In genomic region chr11:57465844-57466243, GRCm38 (mm10) we compare ENCODE assay signal across 34 mouse cellular contexts.
"Had no signal": no experiment of that assay in that cellular context is flagged by ENCODE, and none has a peak within 500 bp of the region (broad histone marks: within the 10 kb centered on the region; RNA-seq: fewer than 3 reads in every experiment).

No protein-coding gene starts in this region.

- H3K27ac ChIP-seq: heart, embryonic 10.5 days; heart, embryonic 13.5 days; heart, embryonic 15.5 days; hindbrain, embryonic 10.5 days; hindbrain, embryonic 12.5 days; hindbrain, embryonic 13.5 days; hindbrain, embryonic 14.5 days; hindbrain, embryonic 15.5 days; intestine, embryonic 15.5 days; kidney, embryonic 15.5 days; kidney, postnatal 0 days; left cerebral cortex, adult 2 months had no signal

- H3K4me2 ChIP-seq: heart, embryonic 11.5 days; heart, embryonic 12.5 days; heart, embryonic 13.5 days; heart, embryonic 15.5 days; hindbrain, embryonic 12.5 days; hindbrain, embryonic 13.5 days; hindbrain, embryonic 14.5 days; hindbrain, embryonic 15.5 days; intestine, embryonic 15.5 days; kidney, embryonic 15.5 days had no signal

- H3K36me3 ChIP-seq: heart, embryonic 10.5 days; heart, embryonic 12.5 days; heart, embryonic 13.5 days; heart, embryonic 15.5 days; hindbrain, embryonic 10.5 days; hindbrain, embryonic 12.5 days; hindbrain, embryonic 13.5 days; hindbrain, embryonic 15.5 days; intestine, embryonic 15.5 days; kidney, embryonic 15.5 days had no signal

- H3K4me3 ChIP-seq: heart, embryonic 10.5 days; heart, embryonic 12.5 days; heart, embryonic 13.5 days; heart, embryonic 15.5 days; hindbrain, embryonic 10.5 days; hindbrain, embryonic 12.5 days; hindbrain, embryonic 13.5 days; hindbrain, embryonic 15.5 days; intestine, embryonic 15.5 days; kidney, embryonic 15.5 days; left cerebral cortex, adult 2 months had no signal

- DNase-seq: heart, postnatal 10 days; heart, postnatal 14 days; heart, postnatal 36 days; heart, postnatal 4 days; kidney, adult 11 months; kidney, adult 18-20 months; kidney, adult 2 months; kidney, adult 8-10 months; kidney, adult 9 months; kidney, postnatal 10 days; kidney, postnatal 14 days; kidney, postnatal 25 days; kidney, postnatal 36 days; kidney, postnatal 4 days; layer of hippocampus, adult 9-11 months; layer of hippocampus, postnatal 36 days had no signal

- H3K4me1 ChIP-seq: heart, embryonic 10.5 days; hindbrain, embryonic 12.5 days; intestine, embryonic 15.5 days; kidney, embryonic 15.5 days had no signal

- H3K27me3 ChIP-seq: heart, embryonic 12.5 days; heart, embryonic 13.5 days; hindbrain, embryonic 12.5 days; hindbrain, embryonic 13.5 days; hindbrain, embryonic 15.5 days; intestine, embryonic 15.5 days; kidney, embryonic 15.5 days had no signal

- H3K9ac ChIP-seq: heart, embryonic 12.5 days; heart, embryonic 13.5 days; heart, embryonic 15.5 days; hindbrain, embryonic 12.5 days; hindbrain, embryonic 13.5 days; hindbrain, embryonic 14.5 days; hindbrain, embryonic 15.5 days; intestine, embryonic 15.5 days; kidney, embryonic 15.5 days had no signal

- ATAC-seq: hindbrain, embryonic 16.5 days; inflammation-experienced regulatory T-cells, adult 6 months; intestine, embryonic 16.5 days; intestine, postnatal 0 days had no signal

- H3K9me3 ChIP-seq: heart, embryonic 10.5 days; heart, embryonic 12.5 days; heart, embryonic 15.5 days; hindbrain, embryonic 12.5 days; intestine, embryonic 15.5 days; kidney, embryonic 15.5 days had no signal
